Mouse (Mus musculus) lung, postnatal 0 days (tissue): Measurements from ENCODE around the gene Proz. TPM values are rescaled to one million over a fixed set of nuclear protein-coding genes. Genes with fewer than 3 reads are reported as not detected.

ENCODE experiments used
- ATAC-seq: fragments of 200-750 bp; cut with Nextera tagmentation; 2 replicates; pipeline ENCODE4 v1.8.0; 2017; ENCODE audit warnings: moderate library complexity
- DNase-seq: peaks from one replicate; pipeline ENCODE4 v3.0.0-alpha.2; 2016; ENCODE audit warnings: low spot score
- H3K27ac ChIP-seq: fragments of 300-500 bp; sonication (generic); 2 replicates; pipeline ENCODE4 v1.5.1; 2014; ENCODE audit warnings: antibody characterized with exemption, mild to moderate bottlenecking, low read length, mixed read lengths
- H3K27me3 ChIP-seq: fragments of 300-500 bp; sonication (generic); replicated peaks from 2 replicates; pipeline ENCODE4 v1.6.1; 2014; ENCODE audit warnings: low read length, mixed read lengths; ENCODE audit not compliant: insufficient read depth
- H3K36me3 ChIP-seq: fragments of 300-500 bp; sonication (generic); 2 replicates; pipeline ENCODE4 v1.6.1; 2014; ENCODE audit warnings: low read length, mixed read lengths; ENCODE audit not compliant: insufficient read depth
- H3K4me1 ChIP-seq: fragments of 300-500 bp; sonication (generic); 2 replicates; pipeline ENCODE4 v1.6.1; 2014; ENCODE audit warnings: antibody characterized with exemption, low read depth, low read length, mixed read lengths; ENCODE audit not compliant: insufficient read depth
- H3K4me2 ChIP-seq: fragments of 300-500 bp; sonication (generic); replicated peaks from 2 replicates; pipeline ENCODE4 v1.6.1; 2014; ENCODE audit warnings: low read depth, mild to moderate bottlenecking, low read length, moderate library complexity, mixed read lengths
- H3K4me3 ChIP-seq: fragments of 300-500 bp; sonication (generic); 2 replicates; pipeline ENCODE4 v1.5.1; 2014; ENCODE audit warnings: low read depth, low read length
- H3K9ac ChIP-seq: fragments of 300-500 bp; sonication (generic); replicated peaks from 2 replicates; pipeline ENCODE4 v1.6.1; 2014; ENCODE audit warnings: low read depth, mild to moderate bottlenecking
- H3K9me3 ChIP-seq: fragments of 300-500 bp; sonication (generic); 2 replicates; pipeline ENCODE4 v1.6.1; 2016; ENCODE audit warnings: low read length, mixed read lengths
- CTCF ChIP-seq: IDR thresholded peaks from 2 replicates; pipeline ENCODE4 v1.5.1; 2016; ENCODE audit warnings: antibody characterized with exemption, mild to moderate bottlenecking
- EP300 ChIP-seq: IDR thresholded peaks from 2 replicates; pipeline ENCODE4 v1.6.1; 2016; ENCODE audit warnings: antibody characterized with exemption, mild to moderate bottlenecking, control low read depth
- WGBS: fragments of 180-500 bp; shearing (Covaris S2); extraction: QIAGEN DNeasy Blood & Tissue Kit; methylation state at CpG from one replicate; pipeline ENCODE4 v1.1.7; 2014; 5-methylcytosine and 5-hydroxymethylcytosine counted together
- polyA plus RNA-seq: library from polyadenylated mRNA; unstranded; fragments of >200 nt; fragmentation: Nextera tagmentation; extraction: Ambion mirVana; gene quantifications from 2 replicates; pipeline ENCODE4 v1.2.1, GENCODE M21; 2015

Proz gene
- polyA plus RNA-seq, 1 experiment from 2014 or later = 0.87 TPM

- no peak for TF ChIP-seq CTCF
- no peak for TF ChIP-seq EP300
These were observed 51.2 kb downstream of the Proz start for GRCm38 (mm10) chr8:13111917-13112316.

GRCm38 (mm10) chr8:13113232-13113631 is 52.5 kb downstream of the Proz start:
- Histone ChIP-seq H3K4me3 (no peak overlapping the region), H3K4me2 (no peak overlapping the region), H3K27me3 (no peaks in the 10 kb centered on the region), H3K9ac (no peak overlapping the region), H3K27ac (no peak overlapping the region), H3K4me1 (no peaks in the 10 kb centered on the region), H3K36me3 (0 out of 2 replicates have a peak, but pooled peaks cover 5% of the 10 kb centered on the region), H3K9me3 (no peaks in the 10 kb centered on the region)
- no peak for ATAC-seq
- no peak for TF ChIP-seq EP300
- TF ChIP-seq CTCF = no peak
- DNase-seq = no peak
- 91% methylated on average over 4 of the region's 4 CpGs for WGBS

More at GRCm38 (mm10) chr8:13111917-13112316, 51.2 kb downstream of the Proz start:
- Histone ChIP-seq H3K36me3 (0 out of 2 replicates have a peak, but pooled peaks cover 5% of the 10 kb centered on the region), H3K9me3 (no peaks in the 10 kb centered on the region), H3K4me2 (no peak overlapping the region), H3K4me3 (no peak overlapping the region), H3K9ac (no peak overlapping the region), H3K27ac (no peak overlapping the region), H3K4me1 (no peaks in the 10 kb centered on the region), H3K27me3 (no peaks in the 10 kb centered on the region)
- ATAC-seq (no peak), DNase-seq (no peak)
- 66% methylated on average over 11 of the region's 11 CpGs for WGBS

- ATAC-seq = no peak
- no peak for DNase-seq
- TF ChIP-seq EP300 (no peak), CTCF (no peak)
- H3K27me3 ChIP-seq = no peaks in the 10 kb centered on the region
- H3K9me3 ChIP-seq = no peaks in the 10 kb centered on the region
- H3K4me1 ChIP-seq = no peaks in the 10 kb centered on the region
- no peak overlapping the region for H3K4me3 ChIP-seq
- 0 out of 2 replicates have a peak, but pooled peaks cover 5% of the 10 kb centered on the region for H3K36me3 ChIP-seq
- H3K9ac ChIP-seq = no peak overlapping the region
- no peak overlapping the region for H3K27ac ChIP-seq
- no peak overlapping the region for H3K4me2 ChIP-seq
- 96% methylated on average over 2 of the region's 2 CpGs for WGBS
These were observed 56.4 kb downstream of the Proz start for GRCm38 (mm10) chr8:13117096-13117495.

GRCm38 (mm10) chr8:13118516-13118915 is 57.8 kb downstream of the Proz start:
- H3K4me1 ChIP-seq = no peaks in the 10 kb centered on the region
- no peaks in the 10 kb centered on the region for H3K9me3 ChIP-seq
- no peak overlapping the region for H3K9ac ChIP-seq
- DNase-seq = no peak
- 86% methylated on average over 3 of the region's 3 CpGs for WGBS
- TF ChIP-seq EP300 = no peak
- TF ChIP-seq CTCF = no peak
- no peak overlapping the region for H3K4me2 ChIP-seq
- ATAC-seq = no peak
- H3K4me3 ChIP-seq = no peak overlapping the region
- H3K27me3 ChIP-seq = no peaks in the 10 kb centered on the region
- H3K36me3 ChIP-seq = 0 out of 2 replicates have a peak, but pooled peaks cover 2% of the 10 kb centered on the region
- no peak overlapping the region for H3K27ac ChIP-seq

GRCm38 (mm10) chr8:13120882-13121665 is 60.4 kb downstream of the Proz start:
- TF ChIP-seq EP300 = no peak
- no peak for TF ChIP-seq CTCF
- H3K4me2 ChIP-seq = no peak overlapping the region
- DNase-seq = no peak
- no peak overlapping the region for H3K27ac ChIP-seq
- peaks cover 10% of the 10 kb centered on the region; the same call in 1 of the 2 replicates for H3K36me3 ChIP-seq
- no peaks in the 10 kb centered on the region for H3K27me3 ChIP-seq
- WGBS = 75% methylated on average over 7 of the region's 7 CpGs
- H3K9me3 ChIP-seq = no peaks in the 10 kb centered on the region
- H3K9ac ChIP-seq = no peak overlapping the region
- ATAC-seq = no peak
- H3K4me1 ChIP-seq = no peaks in the 10 kb centered on the region
- H3K4me3 ChIP-seq = no peak overlapping the region

GRCm38 (mm10) chr8:13122887-13123421 is 62.2 kb downstream of the Proz start:
- 89% methylated on average over 7 of the region's 7 CpGs for WGBS
- H3K27ac ChIP-seq = no peak overlapping the region
- H3K4me1 ChIP-seq = no peaks in the 10 kb centered on the region
- ATAC-seq = no peak
- peaks cover 29% of the 10 kb centered on the region for H3K36me3 ChIP-seq
- H3K4me2 ChIP-seq = no peak overlapping the region
- H3K9me3 ChIP-seq = no peaks in the 10 kb centered on the region
- no peaks in the 10 kb centered on the region for H3K27me3 ChIP-seq
- H3K9ac ChIP-seq = no peak overlapping the region
- no peak for TF ChIP-seq CTCF
- TF ChIP-seq EP300 = no peak
- H3K4me3 ChIP-seq = no peak overlapping the region
- no peak for DNase-seq
